Mouse (Mus musculus) liver, embryonic 13.5 days (tissue): ENCODE results near the gene Slc25a17. TPM values are rescaled to one million over a fixed set of nuclear protein-coding genes. Genes with fewer than 3 reads are reported as not detected.

Source experiments
- ATAC-seq: fragments of 200-750 bp; cut with Nextera tagmentation; 2 replicates; pipeline ENCODE4 v1.8.0; 2017; ENCODE audit warnings: low read depth, mild to moderate bottlenecking, moderate number of reproducible peaks, moderate library complexity
- DNase-seq: peaks from one replicate; pipeline ENCODE4 v3.0.0; 2022
- H3K27ac ChIP-seq: fragments of 300-500 bp; sonication (generic); 2 replicates; pipeline ENCODE4 v1.5.1; 2015; ENCODE audit warnings: moderate library complexity, mild to moderate bottlenecking, inconsistent platforms
- H3K27me3 ChIP-seq: fragments of 300-500 bp; sonication (generic); 2 replicates; pipeline ENCODE4 v1.6.1; 2015; ENCODE audit warnings: mild to moderate bottlenecking, inconsistent platforms
- H3K36me3 ChIP-seq: fragments of 300-500 bp; sonication (generic); 2 replicates; pipeline ENCODE4 v1.6.1; 2015; ENCODE audit warnings: mild to moderate bottlenecking, inconsistent platforms
- H3K4me1 ChIP-seq: fragments of 300-500 bp; sonication (generic); replicated peaks from 2 replicates; pipeline ENCODE4 v1.6.1; 2015; ENCODE audit warnings: inconsistent platforms
- H3K4me2 ChIP-seq: fragments of 300-500 bp; sonication (generic); 2 replicates; pipeline ENCODE4 v1.6.1; 2015; ENCODE audit warnings: inconsistent platforms, mild to moderate bottlenecking, moderate library complexity
- H3K4me3 ChIP-seq: fragments of 300-500 bp; sonication (generic); replicated peaks from 2 replicates; pipeline ENCODE4 v1.5.1; 2015; ENCODE audit warnings: mild to moderate bottlenecking, inconsistent platforms
- H3K9ac ChIP-seq: fragments of 300-500 bp; sonication (generic); 2 replicates; pipeline ENCODE4 v1.6.1; 2015; ENCODE audit warnings: mild to moderate bottlenecking, inconsistent platforms
- H3K9me3 ChIP-seq: fragments of 300-500 bp; sonication (generic); replicated peaks from 2 replicates; pipeline ENCODE4 v1.6.1; 2016; ENCODE audit warnings: inconsistent platforms
- WGBS: fragments of 180-500 bp; shearing (Covaris S2); methylation state at CpG from one replicate; pipeline ENCODE4 v1.1.7; 2015; ENCODE audit not compliant: insufficient replicate concordance; 5-methylcytosine and 5-hydroxymethylcytosine counted together
- polyA plus RNA-seq: library from polyadenylated mRNA; unstranded; fragments of >200 nt; fragmentation: Nextera tagmentation; extraction: Ambion mirVana; gene quantifications from 2 replicates; pipeline ENCODE4 v1.2.1, GENCODE M21; 2015

The Slc25a17 gene
- polyA plus RNA-seq, 1 experiment from 2014 or later = 44.9 TPM

DNA sequence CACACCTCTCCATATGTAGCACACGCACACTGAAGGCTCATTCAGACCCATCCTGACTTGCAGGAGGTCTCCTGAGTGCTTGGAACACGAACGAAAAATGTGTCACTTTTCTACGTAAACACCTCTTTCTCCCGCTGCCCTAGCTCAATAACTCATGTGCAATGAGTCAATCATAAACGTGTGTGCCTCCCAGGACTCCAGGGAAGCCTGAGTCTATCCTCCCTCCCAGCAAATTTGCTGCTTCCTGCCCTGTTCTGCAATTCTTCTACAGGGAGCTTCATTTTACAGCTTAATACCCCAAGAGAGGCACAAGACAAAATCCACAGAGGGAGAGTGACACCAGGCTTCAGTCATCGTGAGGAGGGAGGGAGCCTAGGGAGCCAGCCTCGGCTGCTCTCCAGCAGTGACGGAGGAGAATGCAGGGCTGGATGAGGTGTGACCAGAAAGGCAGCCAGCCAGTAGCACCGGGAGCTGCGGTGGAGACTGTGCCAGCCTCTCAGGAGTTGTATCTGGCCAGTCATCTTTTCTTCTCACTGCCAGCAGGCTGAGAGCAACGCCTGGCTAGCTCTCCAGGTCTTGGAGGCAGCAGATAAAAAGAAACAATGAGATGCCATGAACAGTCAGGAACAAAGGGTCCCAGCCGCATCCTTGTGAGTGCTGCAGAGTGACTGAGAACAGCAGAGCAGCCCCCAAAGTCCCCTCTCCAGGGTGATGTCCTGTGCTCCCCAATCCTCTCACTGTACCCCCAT is 88.1 kb downstream of the Slc25a17 start:
- DNase-seq (no peak), ATAC-seq (no peak)
- Histone ChIP-seq H3K4me3 (no peak overlapping the region), H3K4me1 (peaks cover 4% of the 10 kb centered on the region; the same call in 1 of the 2 replicates), H3K27ac (no peak overlapping the region), H3K9ac (no peak overlapping the region), H3K4me2 (no peak overlapping the region), H3K9me3 (no peaks in the 10 kb centered on the region), H3K36me3 (no peaks in the 10 kb centered on the region), H3K27me3 (peaks cover 7% of the 10 kb centered on the region; the same call in 1 of the 2 replicates)
- WGBS = 24% methylated on average over 13 of the region's 13 CpGs

Other genes with a start within 250 kb of the Slc25a17 start
- gene Mrtfa, start 170.1 kb downstream of the Slc25a17 start, polyA plus RNA-seq = 3.9 and 4.9 TPM in 2 replicates
- 0.05 and 0.10 TPM in 2 replicates for gene Mchr1, start 125.3 kb downstream of the Slc25a17 start, polyA plus RNA-seq
- 77.9 and 98.0 TPM in 2 replicates for gene St13, start 39.3 kb upstream of the Slc25a17 start, polyA plus RNA-seq
- 6.2 and 7.7 TPM in 2 replicates for gene Xpnpep3, start 39.3 kb upstream of the Slc25a17 start, polyA plus RNA-seq
- 0.92 and 0.95 TPM in 2 replicates for gene Dnajb7, start 47.5 kb upstream of the Slc25a17 start, polyA plus RNA-seq
- gene Rbx1, start 105.5 kb upstream of the Slc25a17 start, polyA plus RNA-seq = 336 and 337 TPM in 2 replicates
- 4.4 and 5.9 TPM in 2 replicates for gene Ep300, start 224.5 kb upstream of the Slc25a17 start, polyA plus RNA-seq